Mouse (Mus musculus): ENCODE data around the gene Akirin2.

DNA sequence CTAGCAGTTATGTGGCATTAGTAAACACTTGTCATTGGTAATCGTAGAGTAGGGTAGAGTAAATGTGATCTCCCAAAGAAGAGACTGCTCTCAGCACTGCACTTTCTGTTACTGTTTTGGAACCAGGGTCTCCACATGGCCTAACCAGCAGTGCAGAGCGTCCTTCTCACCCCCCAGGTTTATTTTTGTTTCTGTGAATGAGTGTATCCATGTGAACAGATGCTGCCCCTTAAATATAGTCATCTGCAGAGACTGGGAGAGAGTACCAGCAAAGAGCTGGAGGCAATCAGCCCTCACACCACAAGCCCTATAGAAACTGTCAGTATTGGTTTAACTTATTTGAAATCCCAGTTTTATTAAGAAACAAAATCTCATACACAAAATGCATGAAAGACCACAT lies 22.1 kb downstream of the Akirin2 start:
- TF ChIP-seq CTCF (IDR thresholded peaks at IDR 0.05), result no peak
- TF ChIP-seq EP300 (IDR thresholded peaks at IDR 0.05), result no peak
